26 mouse cellular contexts compared by ENCODE assay signal in genomic region chr4:49739561-49739960, GRCm38 (mm10). TPM values are rescaled to one million over a fixed set of nuclear protein-coding genes. Genes with fewer than 3 reads are reported as not detected.
A peak's percentile ranks its signal among the peaks of the same experiment; 100 is the strongest.
DNase-seq lines count a peak whose midpoint lies in the region; ATAC-seq and TF ChIP-seq lines count a peak whose summit lies in the region.
"Had no signal": no experiment of that assay in that cellular context is flagged by ENCODE, and none has a peak within 500 bp of the region (broad histone marks: within the 10 kb centered on the region; RNA-seq: fewer than 3 reads in every experiment).

No protein-coding gene starts in this region.

- DNase-seq in kidney, adult 2 months: peak; percentile 50
- no peak for DNase-seq in kidney, adult 11 months
- DNase-seq in lung, adult 2 months: no peak
- DNase-seq in stomach, postnatal 0 days (ENCODE audit: low spot score): no peak
- no peak for DNase-seq in midbrain, embryonic 10.5 days (ENCODE audit: low spot score)
- DNase-seq: adrenal gland, postnatal 14 days; cerebellum, adult 11-12 months; cerebellum, adult 9-10 months; cerebellum, postnatal 25 days; gastrocnemius, adult 2 months; gastrocnemius, postnatal 25 days; heart, adult 11 months; heart, postnatal 36 days had no signal

- H3K27ac ChIP-seq in kidney, adult 2 months (ENCODE audit: insufficient read depth, low read depth, low read length): no peak overlapping the region; the same call in 1 of the 2 replicates
- H3K27ac ChIP-seq in lung, embryonic 15.5 days: no peak overlapping the region
- H3K27ac ChIP-seq in stomach, embryonic 15.5 days: no peak overlapping the region; the same call in 1 of the 2 replicates
- H3K27ac ChIP-seq in stomach, postnatal 0 days (replicated peaks): no peak overlapping the region
- H3K27ac ChIP-seq in midbrain, embryonic 10.5 days (replicated peaks): no peak overlapping the region
- H3K27ac ChIP-seq in intestine, embryonic 16.5 days (ENCODE audit: low read length): no peak overlapping the region
- H3K27ac ChIP-seq: embryonic facial prominence, embryonic 15.5 days; forebrain, embryonic 10.5 days; gastrocnemius, adult 2 months; heart, embryonic 13.5 days had no signal

- TF ChIP-seq CTCF in kidney, adult 2 months (conservative IDR thresholded peaks at IDR 0.05; ENCODE audit: insufficient read depth, insufficient read length, low read depth, low read length): no peak
- TF ChIP-seq CTCF in lung, adult 2 months (IDR thresholded peaks at IDR 0.05; ENCODE audit: insufficient read depth, low read length): no peak
- no peak for TF ChIP-seq CTCF in stomach, postnatal 0 days (IDR thresholded peaks at IDR 0.05; ENCODE audit: low read depth)

- H3K4me1 ChIP-seq in kidney, adult 2 months (ENCODE audit: control insufficient read depth, insufficient read depth, low read length): no peaks in the 10 kb centered on the region
- H3K4me1 ChIP-seq in lung, embryonic 15.5 days: no peaks in the 10 kb centered on the region
- no peaks in the 10 kb centered on the region for H3K4me1 ChIP-seq in lung, adult 2 months (ENCODE audit: control insufficient read depth, insufficient read depth, low read length)
- H3K4me1 ChIP-seq in stomach, embryonic 15.5 days: no peaks in the 10 kb centered on the region
- no peaks in the 10 kb centered on the region for H3K4me1 ChIP-seq in stomach, postnatal 0 days (replicated peaks; ENCODE audit: control insufficient read depth, insufficient read depth)
- H3K4me1 ChIP-seq in midbrain, embryonic 10.5 days: no peaks in the 10 kb centered on the region
- H3K4me1 ChIP-seq in intestine, embryonic 16.5 days (ENCODE audit: control insufficient read depth, insufficient read depth, low read length): no peaks in the 10 kb centered on the region
- H3K4me1 ChIP-seq: embryonic facial prominence, embryonic 15.5 days; forebrain, embryonic 10.5 days; heart, embryonic 13.5 days had no signal

- H3K27me3 ChIP-seq in kidney, adult 2 months (replicated peaks; ENCODE audit: control insufficient read depth, insufficient read depth, low read length): no peaks in the 10 kb centered on the region
- H3K27me3 ChIP-seq in lung, embryonic 15.5 days: no peaks in the 10 kb centered on the region
- H3K27me3 ChIP-seq in stomach, embryonic 15.5 days (replicated peaks): no peaks in the 10 kb centered on the region
- H3K27me3 ChIP-seq in stomach, postnatal 0 days (ENCODE audit: control insufficient read depth, insufficient read depth, low read length): no peaks in the 10 kb centered on the region
- H3K27me3 ChIP-seq in midbrain, embryonic 10.5 days (ENCODE audit: low read depth, poor library complexity, severe bottlenecking): no peaks in the 10 kb centered on the region
- H3K27me3 ChIP-seq in intestine, embryonic 16.5 days (replicated peaks; ENCODE audit: control insufficient read depth, insufficient read depth, low read length): no peaks in the 10 kb centered on the region
- H3K27me3 ChIP-seq: embryonic facial prominence, embryonic 15.5 days; heart, embryonic 13.5 days; Patski had no signal

- no peak overlapping the region for H3K4me3 ChIP-seq in kidney, adult 2 months (ENCODE audit: insufficient read depth, low read depth, low read length)
- H3K4me3 ChIP-seq in lung, embryonic 15.5 days: no peak overlapping the region
- no peak overlapping the region for H3K4me3 ChIP-seq in lung, adult 2 months (replicated peaks; ENCODE audit: extremely low read depth, low read depth, low read length)
- H3K4me3 ChIP-seq in stomach, embryonic 15.5 days (replicated peaks): no peak overlapping the region
- no peak overlapping the region for H3K4me3 ChIP-seq in stomach, postnatal 0 days (ENCODE audit: low read depth, low read length)
- no peak overlapping the region for H3K4me3 ChIP-seq in midbrain, embryonic 10.5 days
- no peak overlapping the region for H3K4me3 ChIP-seq in intestine, embryonic 16.5 days (ENCODE audit: low read length)
- H3K4me3 ChIP-seq: embryonic facial prominence, embryonic 15.5 days; erythroblast, embryonic 14.5 days; forebrain, embryonic 10.5 days; gastrocnemius, adult 2 months; heart, embryonic 13.5 days had no signal

- no peak overlapping the region for H3K9ac ChIP-seq in lung, embryonic 15.5 days
- no peak overlapping the region for H3K9ac ChIP-seq in stomach, embryonic 15.5 days
- H3K9ac ChIP-seq in stomach, postnatal 0 days (ENCODE audit: low read length): no peak overlapping the region
- H3K9ac ChIP-seq in intestine, embryonic 16.5 days (ENCODE audit: low read depth, low read length): no peak overlapping the region
- H3K9ac ChIP-seq: embryonic facial prominence, embryonic 15.5 days; heart, embryonic 13.5 days had no signal

- WGBS in kidney, adult 2 months: 75% methylated on average over 1 of the region's 1 CpGs
- 61% methylated on average over 1 of the region's 1 CpGs for WGBS in lung, embryonic 15.5 days
- 58% methylated on average over 1 of the region's 1 CpGs for WGBS in lung, adult 2 months
- 61% methylated on average over 1 of the region's 1 CpGs for WGBS in stomach, embryonic 15.5 days
- WGBS in stomach, postnatal 0 days: 61% methylated on average over 1 of the region's 1 CpGs
- WGBS in midbrain, embryonic 10.5 days: 86% methylated on average over 1 of the region's 1 CpGs
- WGBS in intestine, embryonic 16.5 days: 60% methylated on average over 1 of the region's 1 CpGs

- no peak for TF ChIP-seq EP300 in stomach, postnatal 0 days (optimal IDR thresholded peaks at IDR 0.05)

- peak; percentile 42; the same call in 1 of the 2 replicates for ATAC-seq in lung, embryonic 15.5 days (ENCODE audit: borderline replicate concordance, extremely low read depth, low FRiP score, low TSS enrichment)
- peak; percentile 27; the same call in 1 of the 2 replicates for ATAC-seq in stomach, embryonic 15.5 days (ENCODE audit: insufficient read depth, low FRiP score, low read depth)
- ATAC-seq in stomach, postnatal 0 days (ENCODE audit: low FRiP score, low TSS enrichment): no peak
- no peak for ATAC-seq in intestine, embryonic 16.5 days
- ATAC-seq: activated CD4-positive, CD25-positive, alpha-beta regulatory T cell, adult 4 months; forebrain, embryonic 14.5 days; Patski had no signal

- H3K36me3 ChIP-seq in kidney, adult 2 months (ENCODE audit: control insufficient read depth, insufficient read depth, low read length): no peaks in the 10 kb centered on the region
- H3K36me3 ChIP-seq in lung, embryonic 15.5 days: no peaks in the 10 kb centered on the region
- H3K36me3 ChIP-seq in stomach, embryonic 15.5 days: no peaks in the 10 kb centered on the region
- H3K36me3 ChIP-seq in stomach, postnatal 0 days (ENCODE audit: control insufficient read depth, insufficient read depth, low read length): no peaks in the 10 kb centered on the region
- H3K36me3 ChIP-seq in midbrain, embryonic 10.5 days: no peaks in the 10 kb centered on the region
- H3K36me3 ChIP-seq in intestine, embryonic 16.5 days (ENCODE audit: control insufficient read depth, insufficient read depth, low read length): no peaks in the 10 kb centered on the region
- H3K36me3 ChIP-seq: embryonic facial prominence, embryonic 15.5 days; forebrain, embryonic 10.5 days; heart, embryonic 13.5 days had no signal

- no peaks in the 10 kb centered on the region for H3K9me3 ChIP-seq in lung, embryonic 15.5 days
- H3K9me3 ChIP-seq in stomach, embryonic 15.5 days: no peaks in the 10 kb centered on the region
- H3K9me3 ChIP-seq in stomach, postnatal 0 days (ENCODE audit: control insufficient read depth, low read length): no peaks in the 10 kb centered on the region
- H3K9me3 ChIP-seq in midbrain, embryonic 10.5 days (replicated peaks): no peaks in the 10 kb centered on the region
- H3K9me3 ChIP-seq in intestine, embryonic 16.5 days (ENCODE audit: control insufficient read depth, low read length): no peaks in the 10 kb centered on the region
- H3K9me3 ChIP-seq: embryonic facial prominence, embryonic 15.5 days; forebrain, embryonic 10.5 days; heart, embryonic 13.5 days had no signal

- TF ChIP-seq POLR2A in kidney, adult 2 months (IDR thresholded peaks at IDR 0.05; ENCODE audit: low read depth, low read length): no peak
- TF ChIP-seq POLR2A in lung, adult 2 months (IDR thresholded peaks at IDR 0.05; ENCODE audit: borderline replicate concordance, extremely low read depth, low read depth, low read length): no peak

- no peak overlapping the region for H3K4me2 ChIP-seq in lung, embryonic 15.5 days
- no peak overlapping the region for H3K4me2 ChIP-seq in stomach, embryonic 15.5 days
- H3K4me2 ChIP-seq in stomach, postnatal 0 days (replicated peaks; ENCODE audit: low read depth): no peak overlapping the region
- H3K4me2 ChIP-seq in intestine, embryonic 16.5 days (ENCODE audit: low read depth, low read length): no peak overlapping the region
- H3K4me2 ChIP-seq: embryonic facial prominence, embryonic 15.5 days; heart, embryonic 13.5 days had no signal

RNA-seq across cellular contexts. Expression of gene Ppp3r2, which starts 57.7 kb away (rescaled TPM):
- polyA plus RNA-seq in kidney, adult 2 months (2012; rRNA removed): 0.02 TPM in 1 of 2 replicates, not detected in the other
- polyA plus RNA-seq in lung, embryonic 15.5 days (2015; fragmentation: Nextera tagmentation; extraction: Ambion mirVana): not detected in 2 replicates
- 0.03 TPM in 1 of 2 replicates, not detected in the other for polyA plus RNA-seq in lung, adult 2 months (2012; rRNA removed)
- polyA plus RNA-seq in stomach, embryonic 15.5 days (2015; fragmentation: Nextera tagmentation; extraction: Ambion mirVana): 0.05 and 0.09 TPM in 2 replicates
- polyA plus RNA-seq in stomach, postnatal 0 days (2015; fragmentation: Nextera tagmentation; extraction: Ambion mirVana): 0.05 TPM in 1 of 2 replicates, not detected in the other
- polyA plus RNA-seq in midbrain, embryonic 10.5 days (2016; fragmentation: Nextera tagmentation; extraction: Ambion mirVana): not detected in 2 replicates
- polyA plus RNA-seq in intestine, embryonic 16.5 days (2015; fragmentation: Nextera tagmentation; extraction: Ambion mirVana): 0.07 and 0.09 TPM in 2 replicates
- polyA plus RNA-seq: C2C12; erythroblast, embryonic 14.5 days; forebrain, embryonic 10.5 days; heart, postnatal 0 days; hindbrain, embryonic 11.5 days; Patski had no signal

Comparison
In these comparisons a context has a peak if more than half of its experiments do, and no peak if none do; other contexts are left out.
1. ATAC-seq: peak in lung, embryonic 15.5 days (single experiment) and stomach, embryonic 15.5 days (single experiment); none in stomach, postnatal 0 days (single experiment) and intestine, embryonic 16.5 days (single experiment).